Mouse (Mus musculus): ENCODE measurements at regions not wholly inside any gene's neighbourhood (a gene's known extent, or its start where the extent isn't known, plus 50 kb on each side); places are given as distances from the start of the nearest gene placed in this dataset.

DNA sequence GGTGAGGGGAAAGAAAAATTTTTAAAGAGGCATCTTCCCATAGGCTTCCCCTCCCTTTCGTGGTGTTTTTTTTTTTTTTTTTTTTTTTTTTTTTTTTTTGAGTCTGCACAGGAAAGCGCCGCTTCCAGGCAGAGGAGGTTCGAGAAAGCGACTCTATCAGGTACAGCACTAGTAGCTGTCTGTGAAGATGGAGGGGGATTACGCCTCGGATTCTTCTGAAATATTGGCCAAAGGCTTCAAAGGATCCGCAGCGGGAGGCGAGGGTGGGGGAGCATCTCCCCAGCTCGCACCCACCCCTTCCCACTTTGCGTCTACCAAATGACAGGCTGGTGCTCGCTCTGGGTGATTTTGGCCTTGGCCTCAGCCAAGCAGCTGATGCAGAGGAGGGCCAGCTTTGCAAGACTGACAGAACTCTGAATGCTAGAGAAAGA is 419.1 kb upstream of the Ubash3b start:
- no peak for TF ChIP-seq POLR2A (IDR thresholded peaks at IDR 0.05; ENCODE audit: borderline replicate concordance, low read depth, low read length)
- TF ChIP-seq CTCF (IDR thresholded peaks at IDR 0.05; ENCODE audit: low read depth, low read length), result no peak
